Mouse (Mus musculus) limb, embryonic 14.5 days (tissue): ENCODE measurements around the gene Lims1. TPM values are rescaled to one million over a fixed set of nuclear protein-coding genes. Genes with fewer than 3 reads are reported as not detected.

Experiments
- ATAC-seq: fragments of 200-750 bp; cut with Nextera tagmentation; 2 replicates; pipeline ENCODE4 v1.8.0; 2017; ENCODE audit warnings: low read depth, moderate number of reproducible peaks, moderate TSS enrichment; ENCODE audit not compliant: low FRiP score
- DNase-seq: peaks from one replicate; pipeline ENCODE4 v3.0.0-alpha.2; 2015; ENCODE audit warnings: low spot score
- H3K27ac ChIP-seq: fragments of 300-500 bp; sonication (generic); replicated peaks from 2 replicates; pipeline ENCODE4 v1.5.1; 2014; ENCODE audit warnings: low read depth, mild to moderate bottlenecking, low read length, moderate library complexity, mixed read lengths
- H3K27me3 ChIP-seq: fragments of 300-500 bp; sonication (generic); 2 replicates; pipeline ENCODE4 v1.6.1; 2014; ENCODE audit warnings: low read length, mixed read lengths; ENCODE audit not compliant: control insufficient read depth, insufficient read depth
- H3K36me3 ChIP-seq: fragments of 300-500 bp; sonication (generic); 2 replicates; pipeline ENCODE4 v1.6.1; 2014; ENCODE audit warnings: mild to moderate bottlenecking, low read length, moderate library complexity, mixed read lengths; ENCODE audit not compliant: control insufficient read depth, insufficient read depth
- H3K4me1 ChIP-seq: fragments of 300-500 bp; sonication (generic); 2 replicates; pipeline ENCODE4 v1.6.1; 2014; ENCODE audit warnings: antibody characterized with exemption, low read length, mixed read lengths; ENCODE audit not compliant: control insufficient read depth, insufficient read depth
- H3K4me2 ChIP-seq: fragments of 300-500 bp; sonication (generic); replicated peaks from 2 replicates; pipeline ENCODE4 v1.6.1; 2014; ENCODE audit warnings: low read depth, mild to moderate bottlenecking, low read length, moderate library complexity; ENCODE audit not compliant: severe bottlenecking
- H3K4me3 ChIP-seq: fragments of 300-500 bp; sonication (generic); replicated peaks from 2 replicates; pipeline ENCODE4 v1.5.1; 2014; ENCODE audit warnings: low read length
- H3K9ac ChIP-seq: fragments of 300-500 bp; sonication (generic); 2 replicates; pipeline ENCODE4 v1.6.1; 2014; ENCODE audit warnings: mild to moderate bottlenecking, low read depth, low read length, moderate library complexity; ENCODE audit not compliant: severe bottlenecking
- H3K9me3 ChIP-seq: fragments of 300-500 bp; sonication (generic); 2 replicates; pipeline ENCODE4 v1.6.1; 2016; ENCODE audit warnings: low read length; ENCODE audit not compliant: control insufficient read depth
- POLR2A ChIP-seq: fragments of 200-500 bp; IDR thresholded peaks from 2 replicates; pipeline ENCODE4 v1.8.0; 2012; ENCODE audit warnings: inconsistent platforms, mild to moderate bottlenecking, moderate library complexity, borderline replicate concordance; ENCODE audit not compliant: insufficient read depth, insufficient read length; ENCODE audit errors: extremely low read depth
- WGBS: fragments of 180-500 bp; shearing (Covaris S2); extraction: QIAGEN DNeasy Blood & Tissue Kit; methylation state at CpG from one replicate; pipeline ENCODE4 v1.1.7; 2014; 5-methylcytosine and 5-hydroxymethylcytosine counted together
- polyA plus RNA-seq, 2 experiments: library from polyadenylated mRNA; depleted of rRNA in 1 of 2; stranded (reverse) in 1 of 2; unstranded in 1 of 2; fragments of >200 nt; fragmentation: Nextera tagmentation in 1 of 2; extraction: Ambion mirVana in 1 of 2; gene quantifications; 2 replicates each; pipeline versions ENCODE4 v1.2.1 to v1.2.3; 2012 to 2014

The Lims1 gene
- polyA plus RNA-seq, 2 experiments = 39.9 to 111 TPM

- H3K27ac ChIP-seq = no peak overlapping the region
- no peak for TF ChIP-seq POLR2A
- WGBS = 84% methylated on average over 6 of the region's 6 CpGs
- no peak for DNase-seq
- no peak overlapping the region for H3K9ac ChIP-seq
- H3K4me3 ChIP-seq = no peak overlapping the region
- no peak for ATAC-seq
- no peaks in the 10 kb centered on the region for H3K9me3 ChIP-seq
- H3K27me3 ChIP-seq = no peaks in the 10 kb centered on the region
- H3K36me3 ChIP-seq = peaks cover 34% of the 10 kb centered on the region
- H3K4me2 ChIP-seq = no peak overlapping the region
- no peaks in the 10 kb centered on the region for H3K4me1 ChIP-seq
Observed at GRCm38 (mm10) chr10:58404639-58405038, 81.4 kb downstream of the Lims1 start.

GRCm38 (mm10) chr10:58405285-58405948 lies 82.2 kb downstream of the Lims1 start:
- no peak overlapping the region for H3K27ac ChIP-seq
- no peak for TF ChIP-seq POLR2A
- no peaks in the 10 kb centered on the region for H3K27me3 ChIP-seq
- H3K36me3 ChIP-seq = peaks cover 42% of the 10 kb centered on the region
- no peak overlapping the region for H3K4me3 ChIP-seq
- no peaks in the 10 kb centered on the region for H3K4me1 ChIP-seq
- H3K9ac ChIP-seq = no peak overlapping the region
- H3K9me3 ChIP-seq = no peaks in the 10 kb centered on the region
- WGBS = 83% methylated on average over 4 of the region's 4 CpGs
- no peak overlapping the region for H3K4me2 ChIP-seq
- ATAC-seq = no peak
- DNase-seq = no peak

- ATAC-seq (no peak), DNase-seq (no peak)
- Histone ChIP-seq H3K4me2 (no peak overlapping the region), H3K27ac (no peak overlapping the region), H3K36me3 (peaks cover 45% of the 10 kb centered on the region), H3K9ac (no peak overlapping the region), H3K4me1 (no peaks in the 10 kb centered on the region), H3K9me3 (no peaks in the 10 kb centered on the region), H3K27me3 (no peaks in the 10 kb centered on the region), H3K4me3 (no peak overlapping the region)
- 84% methylated on average over 2 of the region's 2 CpGs for WGBS
- TF ChIP-seq POLR2A = no peak
Observed at GRCm38 (mm10) chr10:58405949-58406305, 82.7 kb downstream of the Lims1 start.

- H3K9ac ChIP-seq = no peak overlapping the region
- H3K4me1 ChIP-seq = no peaks in the 10 kb centered on the region
- H3K27me3 ChIP-seq = no peaks in the 10 kb centered on the region
- H3K9me3 ChIP-seq = no peaks in the 10 kb centered on the region
- WGBS = 88% methylated on average over 4 of the region's 4 CpGs
- no peak overlapping the region for H3K4me2 ChIP-seq
- ATAC-seq = no peak
- H3K36me3 ChIP-seq = peaks cover 70% of the 10 kb centered on the region
- H3K27ac ChIP-seq = no peak overlapping the region
- H3K4me3 ChIP-seq = no peak overlapping the region
- TF ChIP-seq POLR2A = no peak
- no peak for DNase-seq
Observed at GRCm38 (mm10) chr10:58412331-58412730, 89.1 kb downstream of the Lims1 start.

GRCm38 (mm10) chr10:58412852-58413251 lies 89.6 kb downstream of the Lims1 start:
- no peaks in the 10 kb centered on the region for H3K4me1 ChIP-seq
- no peak for ATAC-seq

GRCm38 (mm10) chr10:58416702-58417101 lies 93.4 kb downstream of the Lims1 start:
- TF ChIP-seq POLR2A = no peak
- Histone ChIP-seq H3K4me3 (no peak overlapping the region), H3K4me2 (no peak overlapping the region), H3K36me3 (peaks cover 54% of the 10 kb centered on the region), H3K27ac (no peak overlapping the region), H3K4me1 (no peaks in the 10 kb centered on the region), H3K9me3 (no peaks in the 10 kb centered on the region), H3K27me3 (no peaks in the 10 kb centered on the region), H3K9ac (no peak overlapping the region)
- 91% methylated on average over 3 of the region's 3 CpGs for WGBS
- ATAC-seq = no peak
- DNase-seq = peak; percentile 19

More at GRCm38 (mm10) chr10:58412852-58413251, 89.6 kb downstream of the Lims1 start:
- no peaks in the 10 kb centered on the region for H3K27me3 ChIP-seq
- no peak for TF ChIP-seq POLR2A
- H3K4me2 ChIP-seq = no peak overlapping the region
- H3K4me3 ChIP-seq = no peak overlapping the region
- no peak overlapping the region for H3K9ac ChIP-seq
- no peak overlapping the region for H3K27ac ChIP-seq
- peaks cover 70% of the 10 kb centered on the region for H3K36me3 ChIP-seq
- no peak for DNase-seq
- no peaks in the 10 kb centered on the region for H3K9me3 ChIP-seq
